Mouse (Mus musculus) gastrocnemius, adult 18-20 months (tissue): ENCODE data around the gene Chrna4. TPM values are rescaled to one million over a fixed set of nuclear protein-coding genes. Genes with fewer than 3 reads are reported as not detected.

ENCODE experiments used
- total RNA-seq, 2 experiments: library from RNA; stranded (reverse); gene quantifications; 2 replicates each; pipeline ENCODE4 v1.2.3; 2021

Chrna4 gene
- total RNA-seq, 2 experiments from 2014 or later = 0.09 TPM; not detected in 1

Other genes with a start within 250 kb of the Chrna4 start
- gene Ythdf1, start 122.6 kb downstream of the Chrna4 start, total RNA-seq = 10 to 100 TPM; 39.9 to 41.6 TPM
- not detected for gene Birc7, start 114.5 kb downstream of the Chrna4 start, total RNA-seq
- gene Nkain4, start 88.8 kb downstream of the Chrna4 start, total RNA-seq = under 1 TPM in 1 of 2 experiments, not detected in 1; 0.66 TPM
- 10 to 100 TPM; 29.1 to 29.4 TPM for gene Arfgap1, start 76.3 kb downstream of the Chrna4 start, total RNA-seq
- 1 to 10 TPM; 1.6 to 1.9 TPM for gene Col20a1, start 57.0 kb downstream of the Chrna4 start, total RNA-seq
- gene Kcnq2, start 91.8 kb upstream of the Chrna4 start, total RNA-seq = under 1 TPM in 1 of 2 experiments, not detected in 1; 0.18 TPM
- gene Eef1a2, start 113.5 kb upstream of the Chrna4 start, total RNA-seq = 1,000 to 10,000 TPM; 2,039 to 2,096 TPM
- gene Ppdpf, start 143.7 kb upstream of the Chrna4 start, total RNA-seq = 10 to 100 TPM; 41.7 to 44.5 TPM
- not detected for gene Ptk6, start 159.2 kb upstream of the Chrna4 start, total RNA-seq
- gene Srms, start 169.6 kb upstream of the Chrna4 start, total RNA-seq = under 1 TPM; 0.19 to 0.21 TPM
- gene Fndc11, start 176.5 kb upstream of the Chrna4 start, total RNA-seq = not detected
- gene Helz2, start 198.5 kb upstream of the Chrna4 start, total RNA-seq = 1 to 10 TPM; 2.6 to 3.1 TPM
- 1 to 10 TPM; 7.2 to 8.7 TPM for gene Gmeb2, start 244.5 kb upstream of the Chrna4 start, total RNA-seq